Mouse (Mus musculus) kidney, adult 9 months (tissue): ENCODE measurements around the gene Slc4a3.
A peak's percentile ranks its signal among the peaks of the same experiment; 100 is the strongest.

Source experiments
- DNase-seq: peaks from one replicate; pipeline ENCODE4 v3.0.0; 2022

Gene Slc4a3

DNA sequence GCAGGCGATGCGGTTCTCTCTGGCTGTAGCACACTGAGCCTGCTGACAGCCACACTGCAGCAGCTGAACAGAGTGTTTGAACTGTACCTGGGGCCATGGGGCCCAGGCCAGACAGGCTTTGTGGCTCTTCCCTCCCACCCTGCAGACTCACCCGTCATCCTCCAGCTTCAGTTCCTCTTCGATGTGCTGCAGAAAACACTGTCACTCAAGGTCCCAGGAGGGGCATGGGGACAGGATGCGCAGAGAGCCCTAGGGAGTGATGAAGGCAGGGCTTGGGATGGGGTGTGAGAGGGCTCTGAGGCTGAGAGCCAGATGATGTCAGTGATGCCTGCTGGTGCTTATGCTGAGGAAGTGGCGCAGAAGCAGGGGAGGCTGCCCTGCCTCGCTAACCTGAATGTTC lies 21.4 kb upstream of the Slc4a3 start:
- no peak for DNase-seq

DNA sequence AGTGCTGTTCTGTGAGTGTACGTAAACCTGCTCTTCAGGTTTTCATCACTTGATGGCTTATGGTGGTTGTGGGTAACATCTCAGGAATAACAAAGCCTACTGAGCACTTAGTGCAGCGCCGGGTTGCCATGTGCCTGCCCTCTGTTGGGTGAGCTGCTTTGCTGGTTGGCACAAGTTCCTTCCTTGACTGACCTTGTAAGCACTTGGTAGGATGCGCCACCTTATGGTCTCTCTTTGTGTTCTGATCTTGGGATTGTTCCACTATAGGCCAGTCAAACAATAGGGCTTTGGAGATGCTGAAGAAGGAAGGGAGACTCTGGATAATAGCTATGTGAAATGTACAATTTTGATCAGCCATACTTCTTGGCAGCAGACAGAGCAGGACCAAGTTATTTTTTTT lies 15.5 kb upstream of the Slc4a3 start:
- DNase-seq, result no peak

DNA sequence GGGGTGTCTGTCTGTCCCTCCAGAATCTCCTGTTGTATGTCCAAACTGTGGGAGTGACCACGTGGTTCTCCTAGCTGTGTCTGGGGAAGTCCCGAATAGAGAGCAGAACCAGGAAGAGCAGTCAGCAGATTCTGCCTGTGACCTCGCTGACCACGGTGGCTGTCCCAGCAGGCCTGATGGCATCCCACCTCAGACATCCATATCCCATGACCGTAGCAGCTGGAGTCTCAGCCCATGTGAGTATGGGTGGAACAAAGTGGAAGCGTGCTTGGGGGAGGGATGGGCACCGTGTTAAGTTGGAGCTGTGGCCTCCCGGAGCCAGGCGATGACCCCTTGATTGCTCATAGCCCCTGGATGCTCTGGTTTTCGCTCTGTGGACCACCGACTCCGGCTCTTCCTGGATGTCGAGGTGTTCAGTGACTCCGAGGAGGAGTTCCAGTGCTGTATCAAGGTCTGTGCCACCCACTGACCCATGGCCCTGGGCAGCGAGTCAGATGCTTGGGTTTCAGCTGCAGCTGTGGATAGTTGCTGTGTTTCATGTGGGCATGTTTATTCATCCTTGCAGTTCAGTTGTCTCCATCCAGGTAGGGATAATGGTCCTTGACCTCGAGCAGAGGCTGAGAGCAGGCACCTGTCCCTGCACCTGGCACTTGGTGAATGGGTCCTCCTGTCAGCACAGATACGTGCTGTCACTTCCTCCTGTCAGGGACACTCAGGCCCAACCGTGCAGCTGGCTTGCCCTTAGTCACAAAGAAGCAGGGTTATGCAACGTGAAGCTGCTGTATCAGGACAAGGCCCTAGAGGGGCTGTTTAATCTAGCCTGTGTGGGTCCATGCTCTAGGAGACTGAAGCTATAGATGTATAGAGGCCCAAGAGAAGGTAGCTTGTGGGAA lies 13.5 kb upstream of the Slc4a3 start:
- no peak for DNase-seq

DNA sequence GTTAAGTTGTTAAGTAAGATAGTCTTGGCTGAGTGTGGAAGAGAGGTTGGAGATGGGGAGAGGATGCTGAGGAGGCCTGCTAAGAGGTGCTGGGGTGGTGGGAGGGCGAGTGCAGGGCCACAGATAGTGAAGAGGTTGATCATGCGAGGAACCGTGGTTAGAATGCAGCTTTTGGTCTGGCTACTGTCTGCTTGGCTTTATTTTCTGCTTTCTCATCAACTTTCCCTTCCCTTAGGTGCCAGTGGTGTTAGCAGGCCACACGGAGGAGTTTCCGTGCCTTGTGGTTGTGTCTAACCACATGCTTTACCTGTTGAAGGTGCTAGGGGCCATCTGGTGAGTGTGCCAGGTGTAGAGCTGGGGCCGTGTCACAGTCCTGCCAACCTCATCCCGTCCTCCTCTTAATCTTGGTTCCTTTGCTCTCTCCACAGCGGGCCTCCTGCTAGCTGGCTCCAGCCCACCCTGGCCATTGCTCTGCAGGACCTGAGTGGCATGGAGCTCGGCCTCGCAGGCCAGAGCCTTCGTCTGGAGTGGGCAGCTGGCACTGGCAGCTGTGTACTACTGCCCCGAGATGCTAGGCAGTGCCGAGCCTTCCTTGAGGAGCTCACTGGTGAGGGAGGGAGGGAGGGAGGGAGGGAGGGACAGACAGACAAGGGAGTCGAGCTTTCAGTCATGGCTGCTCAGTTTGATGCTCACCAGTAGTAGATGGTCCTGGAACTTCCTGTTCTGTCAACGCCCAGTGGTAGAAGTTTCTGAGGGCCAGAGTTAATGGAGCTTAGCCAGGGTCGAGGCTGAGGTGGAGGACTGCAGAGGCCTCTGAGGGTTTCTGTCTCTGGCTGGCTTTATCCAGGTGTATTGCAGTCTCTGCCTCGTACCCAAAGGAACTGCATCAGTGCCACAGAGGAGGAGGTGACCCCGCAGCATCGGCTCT lies 12.5 kb upstream of the Slc4a3 start:
- no peak for DNase-seq

DNA sequence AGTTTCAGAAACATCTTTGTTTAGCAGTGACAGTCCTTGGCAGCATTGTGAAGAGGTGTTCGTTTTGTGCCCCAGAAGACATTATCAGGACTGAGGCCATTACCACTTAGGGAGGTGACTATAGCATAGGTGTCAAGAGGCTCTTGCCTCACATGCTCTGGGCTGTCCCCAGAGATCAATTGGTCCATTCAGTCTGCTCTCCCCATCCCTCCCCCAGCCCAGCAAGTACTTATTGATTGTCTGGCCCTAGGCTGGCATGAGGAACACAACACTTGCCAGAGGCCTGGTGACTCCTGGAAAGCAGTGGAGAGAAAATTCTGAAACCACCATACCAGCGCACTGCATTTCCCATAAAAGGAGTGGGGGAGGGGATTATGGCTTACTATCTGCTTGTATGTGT lies 8.5 kb upstream of the Slc4a3 start:
- no peak for DNase-seq

DNA sequence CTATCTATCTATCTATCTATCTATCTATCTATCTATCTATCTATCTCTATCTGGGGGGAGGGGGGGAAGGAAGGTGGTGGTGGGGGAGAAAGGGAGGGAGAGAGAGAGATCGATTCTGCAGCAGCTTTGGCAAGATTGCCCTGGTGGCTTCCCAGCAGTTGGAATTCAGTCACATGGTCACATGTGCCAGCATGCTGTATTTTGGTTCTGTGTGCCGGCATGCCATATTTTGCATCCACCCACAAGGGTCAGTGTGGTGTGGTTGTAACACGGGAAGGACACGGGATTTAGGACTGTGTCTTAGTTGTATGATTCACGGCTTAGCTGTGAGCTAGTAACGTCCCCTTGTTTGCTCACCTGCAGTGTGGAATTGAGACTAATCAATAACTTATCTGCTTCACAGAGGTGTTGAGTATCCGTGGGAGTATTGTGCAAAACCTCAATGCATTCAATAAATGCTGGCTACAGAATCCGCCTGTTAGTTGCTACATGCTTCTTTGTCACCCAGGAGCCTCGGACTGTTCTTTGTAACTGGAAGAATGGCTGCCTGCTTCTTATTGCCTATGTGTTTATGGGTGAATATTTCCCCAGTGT lies 7.4 kb upstream of the Slc4a3 start:
- no peak for DNase-seq

DNA sequence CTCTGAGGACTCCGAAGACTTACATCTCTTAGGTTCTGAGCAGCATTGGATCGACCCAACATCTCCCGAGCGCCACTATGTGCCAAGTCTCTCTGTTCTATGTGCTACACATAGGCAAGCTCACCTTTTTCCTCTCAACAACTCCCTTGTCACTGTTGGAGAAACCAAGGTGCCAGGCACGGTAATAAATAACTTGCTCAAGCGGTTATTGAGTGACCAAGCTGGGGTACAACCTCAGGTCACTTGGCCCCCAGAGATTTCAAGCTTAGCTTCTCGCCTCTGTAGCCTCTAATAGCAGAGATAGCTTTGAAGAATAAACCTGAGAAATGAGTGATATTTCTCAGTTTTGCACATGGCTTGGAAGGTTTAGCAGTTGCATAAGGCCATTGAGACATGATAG lies 4.6 kb upstream of the Slc4a3 start:
- peak; percentile 45 for DNase-seq

DNA sequence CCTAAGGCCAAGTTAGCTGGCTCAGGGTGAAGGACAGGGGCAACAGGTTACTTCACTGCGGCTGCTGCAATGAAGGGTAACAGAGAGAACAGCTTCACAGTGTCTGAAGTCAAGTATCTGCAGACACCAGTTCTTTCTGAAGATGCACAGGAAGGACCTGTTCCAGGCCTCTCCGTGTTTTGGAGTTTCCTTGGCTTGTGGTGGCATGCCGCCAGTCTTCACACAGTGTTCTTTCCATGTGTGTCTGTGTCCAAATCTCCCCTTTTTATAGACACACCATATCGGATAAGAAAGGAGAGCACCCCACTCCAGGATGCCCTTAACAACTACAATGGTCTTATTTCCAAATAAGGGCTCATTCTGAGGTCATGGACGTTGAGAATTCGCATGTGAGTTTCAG lies 1.7 kb upstream of the Slc4a3 start:
- no peak for DNase-seq

DNA sequence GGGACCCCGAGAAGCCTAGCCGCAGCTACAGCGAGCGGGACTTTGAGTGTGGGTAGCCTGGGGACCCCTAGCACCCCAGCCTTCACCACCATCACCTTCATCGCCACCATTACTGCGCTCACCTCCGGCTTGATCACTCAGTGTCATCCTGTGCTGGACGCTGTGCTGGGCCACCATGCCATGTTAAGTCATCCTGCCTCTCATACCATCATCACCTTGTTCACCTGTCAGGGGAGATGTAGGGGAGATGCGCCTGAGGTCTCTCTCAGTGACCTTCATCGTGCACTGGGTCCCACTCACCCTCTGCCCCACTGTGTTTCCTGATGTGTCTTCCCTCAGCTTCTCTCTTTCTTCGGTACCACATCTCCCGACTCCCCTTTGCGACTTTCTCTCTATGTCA lies 1.3 kb downstream of the Slc4a3 start:
- DNase-seq, result no peak

DNA sequence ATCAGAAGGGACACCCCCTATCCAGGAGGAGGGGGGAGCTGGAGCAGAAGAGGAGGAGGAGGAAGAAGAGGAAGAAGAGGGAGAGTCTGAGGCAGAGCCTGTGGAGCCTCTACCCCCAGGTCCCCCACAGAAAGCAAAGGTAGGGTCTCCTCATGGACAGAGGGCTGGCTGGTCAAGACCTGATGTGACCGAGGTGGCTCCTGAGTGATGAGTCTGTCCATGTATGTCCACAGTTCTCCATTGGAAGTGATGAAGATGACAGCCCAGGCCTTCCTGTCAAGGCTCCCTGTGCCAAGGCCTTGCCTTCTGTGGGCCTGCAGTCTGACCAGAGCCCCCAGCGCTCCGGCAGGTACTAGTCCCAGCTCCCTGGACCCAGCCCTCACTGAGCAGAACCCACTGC lies 2.0 kb downstream of the Slc4a3 start:
- no peak for DNase-seq

DNA sequence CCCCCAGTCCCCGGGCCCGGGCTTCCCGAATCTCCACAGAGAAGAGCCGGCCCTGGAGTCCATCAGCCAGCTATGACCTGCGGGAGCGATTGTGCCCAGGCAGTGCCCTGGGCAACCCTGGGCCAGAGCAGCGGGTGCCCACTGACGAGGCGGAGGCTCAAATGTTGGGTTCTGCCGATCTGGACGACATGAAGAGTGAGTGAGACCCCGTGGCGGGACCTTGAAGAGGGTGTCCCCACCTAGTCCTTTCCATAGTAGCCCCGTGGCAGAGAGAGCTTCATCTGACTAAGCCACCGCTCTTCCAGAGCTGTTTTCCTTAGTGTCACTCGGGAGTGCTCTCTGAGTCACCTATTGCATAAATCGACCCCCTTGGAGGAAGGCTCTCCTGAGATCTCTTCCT lies 2.8 kb downstream of the Slc4a3 start:
- no peak for DNase-seq

DNA sequence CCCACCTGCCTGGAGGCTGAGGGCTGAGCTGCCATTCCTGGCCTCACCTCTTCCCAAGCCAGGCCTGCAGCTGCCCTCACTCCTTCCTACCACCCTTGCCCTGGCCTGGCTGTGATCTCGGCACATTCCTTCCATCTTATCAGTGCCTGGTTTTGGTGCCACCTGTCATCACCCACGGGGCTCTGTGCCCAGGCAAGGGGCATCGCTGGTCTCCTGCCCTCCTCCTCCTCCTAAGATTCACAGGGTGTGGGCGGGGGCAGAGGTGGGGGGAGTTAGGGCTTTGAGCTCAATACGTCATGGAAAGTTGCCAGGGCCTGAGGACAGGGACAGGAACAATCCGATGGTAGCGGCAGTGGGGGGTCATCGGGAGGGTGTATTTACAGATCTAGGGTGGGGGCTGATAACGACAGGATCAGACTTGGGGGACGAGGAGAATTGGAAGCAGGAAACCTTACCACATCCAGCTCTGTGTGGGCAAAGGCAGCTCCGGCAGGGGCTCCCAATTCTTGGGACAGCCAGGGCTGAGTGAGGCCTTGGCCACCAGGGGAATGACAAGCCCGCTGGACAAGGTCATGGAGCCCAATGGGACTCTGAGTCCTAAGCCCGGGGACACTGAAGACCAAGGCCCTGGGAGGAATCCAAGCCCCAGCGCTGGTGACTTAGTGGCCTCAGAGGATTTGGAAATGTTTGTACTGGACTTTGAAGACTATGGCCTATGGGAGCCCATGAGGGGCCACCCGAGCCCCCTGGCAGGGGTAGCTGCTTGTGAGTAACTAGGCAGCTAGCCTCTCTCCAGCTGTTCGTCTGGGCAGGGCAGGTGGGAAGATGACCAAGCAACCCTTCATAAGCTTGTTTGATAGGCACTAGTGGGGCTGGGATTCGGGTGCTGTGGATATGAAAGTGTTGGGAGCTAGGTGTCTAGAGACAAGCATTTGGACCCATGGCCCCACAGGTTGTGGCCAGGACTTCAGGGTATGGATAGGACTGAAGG lies 3.5 kb downstream of the Slc4a3 start:
- no peak for DNase-seq

DNA sequence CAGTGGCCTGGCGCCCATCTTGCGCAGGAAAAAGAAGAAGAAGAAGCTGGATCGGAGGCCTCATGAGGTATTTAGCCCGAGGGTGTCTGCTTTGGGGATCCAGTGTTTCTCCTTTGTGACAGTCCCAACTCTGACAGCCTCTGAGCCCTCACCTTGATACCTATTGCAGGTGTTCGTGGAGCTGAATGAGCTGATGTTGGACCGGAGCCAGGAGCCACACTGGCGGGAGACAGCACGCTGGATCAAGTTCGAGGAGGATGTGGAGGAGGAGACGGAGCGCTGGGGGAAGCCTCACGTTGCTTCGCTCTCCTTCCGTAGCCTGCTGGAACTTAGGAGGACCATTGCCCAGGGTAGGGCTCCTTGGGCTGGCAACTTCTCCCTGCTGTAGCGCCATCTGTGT lies 4.5 kb downstream of the Slc4a3 start:
- DNase-seq, result no peak

DNA sequence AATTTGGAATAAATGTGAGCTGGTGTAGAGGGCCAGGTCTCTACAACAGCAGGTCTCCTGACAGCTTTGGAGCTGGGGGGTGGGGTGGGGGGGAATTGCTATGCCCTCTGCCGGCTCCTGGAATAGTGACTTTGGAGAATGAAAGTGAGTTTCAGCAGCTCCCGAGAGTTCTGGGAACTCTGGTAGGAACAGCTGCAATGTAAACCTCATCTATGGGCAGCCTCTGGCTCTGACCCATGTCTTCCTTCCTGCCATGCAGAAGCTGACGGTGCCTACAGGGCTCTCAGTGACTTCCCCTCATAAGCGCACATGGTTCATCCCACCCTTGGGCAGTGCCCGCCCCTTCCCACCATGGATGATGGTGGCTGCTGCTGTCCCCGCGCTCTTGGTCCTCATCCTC lies 9.6 kb downstream of the Slc4a3 start:
- DNase-seq, result no peak

DNA sequence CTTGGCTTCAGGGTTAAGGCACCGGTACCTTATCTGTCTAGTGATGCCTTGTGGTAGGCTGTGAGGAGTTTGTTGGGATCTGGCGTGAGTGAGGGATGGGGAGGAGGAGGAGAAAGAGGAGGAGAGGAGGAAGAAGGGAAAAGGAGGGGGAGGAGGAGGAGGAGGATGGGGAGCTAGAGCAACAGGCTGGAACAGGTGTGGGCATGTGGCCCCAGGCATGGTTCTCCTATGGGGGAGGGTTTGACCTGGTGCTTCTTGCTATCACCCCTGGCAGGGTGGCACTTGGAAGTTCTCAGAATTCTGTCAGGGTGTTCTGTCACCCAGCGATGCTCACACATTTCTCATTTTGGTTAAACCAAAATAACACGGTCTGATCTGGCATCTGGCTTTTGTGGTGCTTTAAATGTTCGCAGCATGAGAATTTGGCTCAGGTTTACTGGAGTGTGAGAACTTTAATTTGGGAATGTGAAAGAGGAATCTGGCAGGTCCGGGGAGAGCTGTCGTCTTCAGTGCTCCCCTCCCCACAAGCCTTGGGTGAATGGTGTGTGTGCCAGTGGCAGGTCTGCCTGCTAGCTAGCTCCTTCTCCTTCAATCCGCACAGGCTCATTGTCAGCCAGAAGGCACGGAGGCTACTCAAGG lies 10.2 kb downstream of the Slc4a3 start:
- no peak for DNase-seq

DNA sequence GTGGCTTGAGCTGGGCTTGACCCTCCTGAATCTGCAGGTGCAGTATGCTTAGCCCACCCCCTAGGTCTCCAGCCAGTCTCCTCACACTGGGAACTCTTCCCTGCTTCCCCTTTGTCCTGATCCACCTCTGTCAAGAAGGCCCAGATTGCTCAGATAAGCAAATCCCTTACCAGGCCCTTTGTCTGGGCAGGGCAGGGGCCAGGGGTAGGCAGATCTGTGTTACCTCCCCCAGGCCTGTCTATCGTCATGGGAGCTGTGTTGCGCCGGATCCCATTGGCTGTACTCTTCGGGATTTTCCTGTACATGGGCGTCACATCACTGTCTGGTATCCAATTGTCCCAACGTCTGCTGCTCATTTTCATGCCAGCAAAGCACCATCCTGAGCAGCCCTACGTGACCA lies 11.0 kb downstream of the Slc4a3 start:
- no peak for DNase-seq

DNA sequence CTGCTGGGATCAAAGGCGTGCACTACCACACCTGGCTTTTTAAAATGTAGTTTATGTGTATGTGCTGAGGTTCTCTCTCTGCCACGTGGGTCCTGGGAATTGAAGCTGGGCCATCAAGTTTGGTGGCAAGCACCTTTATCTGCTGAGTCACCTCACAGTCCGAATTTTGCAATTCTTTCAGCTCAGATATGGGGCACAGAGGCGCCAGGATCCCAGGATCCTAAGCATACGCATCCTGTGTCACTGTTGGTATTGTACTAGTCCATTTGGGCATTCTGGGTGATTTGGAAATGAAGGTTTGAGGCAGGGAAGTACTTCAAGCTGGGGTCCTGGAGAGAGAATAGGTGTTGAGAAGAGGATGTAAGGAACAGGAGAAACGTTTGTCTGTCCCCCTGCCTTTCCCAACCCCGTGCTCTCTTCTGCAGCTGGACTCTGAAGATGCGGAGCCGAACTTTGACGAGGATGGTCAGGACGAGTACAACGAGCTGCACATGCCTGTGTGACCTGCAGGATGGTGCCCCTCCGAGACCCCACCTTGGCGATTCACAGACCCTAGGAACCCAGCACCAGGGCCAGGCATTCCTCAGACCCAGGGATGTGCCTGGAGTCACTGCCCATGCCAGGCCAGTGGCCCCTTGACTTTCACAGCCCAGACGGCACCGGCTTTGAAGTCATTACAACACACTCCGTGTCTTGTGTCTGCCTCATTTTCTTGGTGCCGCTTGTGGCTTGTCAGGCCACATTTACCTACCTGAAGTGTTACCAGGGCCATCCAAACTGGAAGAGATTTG lies 12.5 kb downstream of the Slc4a3 start:
- DNase-seq, result no peak

DNA sequence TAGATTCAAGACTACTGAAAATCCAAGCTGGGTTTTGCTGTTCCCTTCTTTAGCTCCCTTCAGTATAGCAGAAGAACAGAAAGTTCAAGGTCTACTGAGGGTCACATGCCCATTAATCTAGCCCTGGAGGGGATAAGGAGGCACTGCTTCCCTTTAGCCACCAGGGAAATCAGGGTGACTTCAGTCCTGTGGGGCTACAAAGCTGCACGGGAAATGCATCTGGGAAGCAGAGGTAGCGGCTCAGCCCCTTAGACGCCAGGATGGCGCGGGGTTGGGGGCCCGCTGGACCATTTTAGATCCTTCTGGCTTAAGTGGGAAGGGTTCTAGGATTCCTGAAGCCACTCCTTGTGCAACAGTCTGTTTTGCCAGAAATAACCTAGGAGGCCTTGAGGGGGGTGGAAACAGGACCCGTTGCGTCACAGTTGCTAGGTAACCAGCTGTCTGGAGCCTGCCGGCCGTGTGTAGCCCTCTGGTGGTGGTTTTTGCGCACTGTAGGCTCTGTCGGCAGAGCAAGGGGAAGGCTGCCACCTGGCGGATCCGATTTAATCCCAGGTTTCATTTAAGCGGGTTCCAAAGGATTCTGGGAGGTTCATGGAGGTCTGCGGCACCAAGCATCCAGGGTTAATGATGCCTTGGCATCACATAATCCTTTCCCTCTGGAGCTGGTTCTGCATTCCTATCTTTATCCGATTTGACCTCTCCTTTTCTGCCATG lies 13.3 kb downstream of the Slc4a3 start:
- peak; percentile 96 for DNase-seq

DNA sequence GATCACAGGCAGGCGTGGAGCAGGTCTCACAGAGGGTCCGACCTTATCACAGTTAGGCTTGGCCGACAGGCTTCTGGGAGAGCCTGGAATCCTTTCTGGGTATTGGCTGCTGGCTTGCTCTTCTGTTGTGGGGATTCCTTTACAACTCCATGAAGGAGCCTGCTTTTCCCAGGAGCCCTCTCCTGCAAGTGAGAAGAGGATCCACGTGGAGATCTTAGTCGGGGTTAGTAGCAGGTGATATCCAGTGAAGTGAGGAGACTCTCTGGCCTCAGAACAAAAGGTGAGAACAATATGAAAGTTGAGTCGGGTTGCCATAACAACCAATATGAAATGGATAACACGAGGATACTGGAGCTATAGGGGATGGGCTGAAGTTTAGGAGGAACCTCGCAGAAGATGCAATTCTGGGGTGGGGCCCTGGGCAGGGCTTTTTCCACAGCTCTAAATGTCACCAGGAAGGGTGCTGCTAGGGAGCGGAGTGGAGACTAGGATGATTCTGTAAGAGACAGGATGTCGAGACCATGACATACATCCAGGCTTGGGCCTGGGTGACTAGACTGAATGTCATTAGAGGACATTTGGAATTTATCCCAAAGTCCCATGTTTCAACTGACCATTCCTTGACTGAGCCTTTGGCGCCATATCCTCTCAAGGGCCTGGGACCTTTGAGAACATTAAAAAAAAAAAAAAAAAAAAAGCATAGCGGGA lies 14.3 kb downstream of the Slc4a3 start:
- DNase-seq, result no peak
